Mouse (Mus musculus) gastrocnemius, adult 8-10 months (tissue): ENCODE results near the gene Nrgn. TPM values are rescaled to one million over a fixed set of nuclear protein-coding genes. Genes with fewer than 3 reads are reported as not detected.

ENCODE experiments used
- DNase-seq, 2 experiments: peaks; one replicate each; pipeline ENCODE4 v3.0.0; 2022; ENCODE audit warnings: low spot score in 2 of 2
- total RNA-seq, 4 experiments: library from RNA; stranded (reverse); gene quantifications; 2 replicates each; pipeline ENCODE4 v1.2.4; 2022

Gene Nrgn
- total RNA-seq, 4 experiments from 2014 or later, result 0.44 to 0.67 (median 0.55) TPM

DNA sequence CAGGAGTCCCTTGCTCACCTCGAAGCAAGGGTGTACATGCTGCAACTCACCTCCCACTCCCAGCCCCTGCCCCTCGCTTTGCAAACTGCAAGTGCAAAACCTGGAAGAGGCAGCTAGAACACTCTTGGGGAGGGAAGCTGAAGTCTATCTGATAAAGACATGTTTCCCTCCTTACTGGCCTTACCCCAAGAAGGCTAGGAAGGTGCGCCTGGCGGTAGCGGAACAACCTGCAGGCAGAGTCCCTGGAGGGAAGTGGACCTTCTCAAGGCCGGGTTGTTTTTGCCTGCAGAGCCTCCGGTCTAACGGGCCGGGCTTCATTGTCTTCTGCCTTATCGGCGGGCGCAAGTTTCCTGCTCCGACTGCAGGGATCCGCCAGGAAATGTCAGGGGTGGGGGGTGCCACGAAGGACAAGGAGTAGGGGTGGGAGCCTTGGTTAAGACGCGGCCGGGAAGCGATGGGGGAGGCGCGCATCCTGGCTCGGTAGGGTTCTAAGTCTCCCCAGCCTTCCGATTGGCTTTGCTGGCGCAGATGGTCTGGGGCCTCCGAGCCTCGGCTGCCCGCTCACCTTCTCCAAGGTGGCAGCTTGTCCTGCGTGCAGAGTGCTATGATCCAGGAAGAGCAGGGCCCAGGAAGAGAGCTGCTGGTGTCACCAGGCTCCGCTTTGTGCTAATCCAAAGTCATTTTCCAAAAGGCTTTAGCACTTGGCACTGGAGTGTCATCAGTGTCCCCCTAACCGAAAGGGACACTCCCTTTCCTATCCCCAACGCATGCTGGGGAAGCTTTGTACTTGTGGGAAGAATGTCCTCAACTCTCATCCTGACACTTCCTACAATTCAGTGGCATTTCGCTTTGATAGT, 22.4 kb downstream of the Nrgn start:
- peak in 1 of 2 experiments; percentile 40 for DNase-seq

DNA sequence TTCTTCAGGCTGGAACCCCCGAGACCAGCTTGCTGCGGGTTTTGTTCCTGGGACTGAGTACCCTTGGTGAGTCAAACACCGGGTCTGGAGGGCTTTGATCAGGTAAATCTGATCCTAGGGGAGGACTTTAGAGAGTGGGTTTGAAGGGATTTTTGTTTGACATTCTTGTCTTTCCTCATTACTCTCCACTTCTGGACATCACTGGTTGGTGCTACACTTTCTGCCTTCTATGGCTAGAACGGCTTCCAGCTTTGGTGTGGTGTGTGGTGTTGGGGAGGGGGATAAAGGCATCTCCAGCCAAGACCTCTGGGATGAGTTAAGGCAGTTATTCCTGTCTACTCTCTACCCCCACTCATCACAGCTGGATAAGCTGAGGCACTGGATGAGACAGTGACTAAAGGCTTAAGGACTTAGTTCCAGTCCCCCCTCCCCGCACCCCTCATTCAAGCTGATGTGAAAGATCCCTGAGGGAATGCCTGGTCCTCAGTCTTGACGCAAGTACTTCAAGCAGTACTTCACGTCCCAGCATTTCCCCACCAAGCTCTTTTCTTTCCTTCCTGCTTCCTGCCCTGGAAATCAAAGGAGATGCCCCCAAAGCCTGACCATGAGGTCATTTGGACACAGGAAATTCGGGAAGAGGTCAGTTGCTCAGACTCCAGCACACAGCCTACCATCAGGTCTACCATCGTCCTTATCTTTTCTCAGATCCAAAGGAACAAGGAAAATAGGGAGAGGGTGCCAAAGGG, 24.3 kb downstream of the Nrgn start:
- DNase-seq, result no peak

GRCm38 (mm10) chr9:37527396-37528224, 25.1 kb downstream of the Nrgn start, which contains the start of gene Esam:
TSS of gene Esam (plus strand) at chr9:37528078.
- peak in 1 of 2 experiments; percentile 48 for DNase-seq

- no peak for DNase-seq
Measured at GRCm38 (mm10) chr9:37526443-37527395, 26.0 kb downstream of the Nrgn start.

DNA sequence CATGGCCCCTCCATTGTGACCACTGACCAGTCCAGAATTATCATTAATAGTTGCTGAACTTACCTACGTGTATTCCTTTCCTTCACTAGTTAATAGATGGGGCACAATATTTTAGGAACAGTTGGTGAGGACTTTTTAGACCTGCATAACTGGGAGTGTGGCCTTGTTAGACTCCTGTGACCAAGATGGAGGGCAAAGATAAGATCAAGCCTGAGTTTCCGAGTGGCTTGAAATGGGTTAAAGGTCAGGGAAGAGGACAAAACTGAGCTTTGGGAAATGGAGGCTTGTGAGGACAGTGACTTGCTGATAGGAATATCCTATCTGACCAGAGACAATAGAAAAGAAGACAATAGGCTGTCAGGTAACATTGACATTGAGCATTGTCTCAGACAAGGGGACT, 27.2 kb downstream of the Nrgn start:
- no peak for DNase-seq

- no peak for DNase-seq
Measured at GRCm38 (mm10) chr9:37519995-37520394, 32.7 kb downstream of the Nrgn start.

DNA sequence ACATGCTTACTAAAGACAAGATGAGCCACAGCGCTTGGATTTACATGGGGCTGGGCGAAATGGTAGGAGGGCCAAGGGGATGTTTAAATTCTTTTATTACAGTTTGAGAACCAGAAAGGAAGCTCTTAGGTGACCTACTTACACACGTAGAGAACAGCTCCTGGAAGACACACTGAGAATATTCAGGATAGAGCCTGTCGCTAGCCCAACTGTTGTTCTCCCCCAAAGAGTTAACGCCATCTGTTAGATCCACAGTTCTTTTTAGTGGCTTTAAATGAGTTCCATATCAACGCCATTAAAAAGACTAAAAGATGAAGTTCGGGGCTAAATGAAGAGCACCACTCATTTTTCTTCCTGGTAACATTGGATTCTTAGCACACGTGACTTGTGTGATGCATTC, 33.7 kb downstream of the Nrgn start:
- no peak for DNase-seq

- no peak for DNase-seq
Measured at GRCm38 (mm10) chr9:37517467-37517866, 35.2 kb downstream of the Nrgn start.

DNA sequence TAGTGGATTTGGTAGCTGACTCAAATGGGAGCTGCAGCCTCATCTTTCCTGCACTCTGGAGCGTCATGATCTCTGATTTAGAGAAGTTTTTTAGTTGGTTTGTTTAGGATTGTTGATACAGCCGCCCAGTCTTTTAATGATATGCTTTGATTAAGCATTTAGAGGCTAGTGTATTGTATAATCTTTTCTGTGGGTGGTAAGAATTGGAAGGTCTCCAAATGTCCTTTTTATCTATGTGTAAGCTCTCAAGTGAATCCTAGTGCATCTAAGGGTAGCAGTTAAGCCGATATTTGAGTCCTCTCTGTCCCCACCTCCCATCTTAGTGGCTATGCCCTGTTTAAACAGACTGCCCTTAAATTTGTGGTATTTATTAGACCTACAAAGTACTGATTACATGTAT, 38.2 kb downstream of the Nrgn start:
- DNase-seq, result no peak

GRCm38 (mm10) chr9:37512097-37512496, 40.6 kb downstream of the Nrgn start:
- DNase-seq, result no peak

- DNase-seq, result no peak
Measured at GRCm38 (mm10) chr9:37506023-37506422, 46.7 kb downstream of the Nrgn start.

GRCm38 (mm10) chr9:37504348-37504747, 48.4 kb downstream of the Nrgn start:
- DNase-seq, result no peak

GRCm38 (mm10) chr9:37501170-37501569, 51.5 kb downstream of the Nrgn start:
- no peak for DNase-seq

DNA sequence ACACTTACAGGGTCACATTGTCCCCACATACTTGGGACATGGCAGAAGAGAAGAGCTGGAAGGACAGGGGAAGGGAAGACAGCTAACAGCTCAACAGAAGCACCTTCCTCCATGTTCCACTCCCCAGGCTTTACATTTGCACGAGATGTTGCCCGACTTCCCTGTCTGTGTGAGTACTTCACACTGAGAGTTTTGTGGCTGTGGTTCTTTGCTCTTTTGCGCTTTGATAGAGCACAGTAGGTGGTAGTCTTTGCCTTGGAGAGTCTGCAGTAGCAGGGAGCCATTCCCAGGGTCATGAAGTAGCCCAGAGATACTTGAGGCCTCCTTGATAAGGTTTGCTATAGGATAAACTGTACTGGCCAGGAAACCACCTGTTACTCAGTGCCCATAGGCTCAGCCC, 52.5 kb downstream of the Nrgn start:
- DNase-seq, result no peak

DNA sequence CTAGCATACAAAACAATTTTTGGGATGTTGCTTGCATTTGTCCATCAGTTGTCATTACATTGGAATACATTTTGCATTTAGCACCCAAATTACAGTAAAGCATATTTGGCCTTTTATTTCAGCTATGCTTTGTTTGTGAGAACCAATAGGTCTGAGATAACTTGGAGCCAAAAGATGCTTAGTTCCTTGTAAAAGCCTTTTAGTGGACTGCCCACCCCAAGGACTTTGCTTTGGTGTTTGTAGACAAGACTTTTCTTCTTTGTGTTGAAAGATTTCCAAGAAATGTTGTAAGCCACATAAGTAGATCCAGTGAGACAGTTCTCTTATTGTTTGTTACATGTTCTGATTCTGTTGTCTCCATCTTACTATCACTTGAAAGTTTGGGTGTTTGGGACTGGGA, 56.4 kb downstream of the Nrgn start:
- DNase-seq, result no peak

GRCm38 (mm10) chr9:37495761-37496160, 56.9 kb downstream of the Nrgn start:
- no peak for DNase-seq
